Mouse (Mus musculus) embryonic facial prominence, embryonic 11.5 days (tissue): ENCODE measurements around the gene Ankrd44. TPM values are rescaled to one million over a fixed set of nuclear protein-coding genes. Genes with fewer than 3 reads are reported as not detected.

Experiments
- ATAC-seq: fragments of 200-750 bp; cut with Nextera tagmentation; replicated peaks from 2 replicates; pipeline ENCODE4 v1.8.0; 2017; ENCODE audit warnings: low read depth; ENCODE audit not compliant: insufficient number of reproducible peaks, low FRiP score, low TSS enrichment
- DNase-seq: peaks from one replicate; pipeline ENCODE4 v3.0.0-alpha.2; 2015; ENCODE audit warnings: low spot score
- H3K27ac ChIP-seq: fragments of 300-500 bp; sonication (generic); replicated peaks from 2 replicates; pipeline ENCODE4 v1.5.1; 2014; ENCODE audit warnings: mild to moderate bottlenecking, low read depth, low read length, control low read depth
- H3K27me3 ChIP-seq: fragments of 300-500 bp; sonication (generic); 2 replicates; pipeline ENCODE4 v1.6.1; 2014; ENCODE audit warnings: mild to moderate bottlenecking, low read length, moderate library complexity, mixed read lengths; ENCODE audit not compliant: control insufficient read depth, insufficient read depth
- H3K36me3 ChIP-seq: fragments of 300-500 bp; sonication (generic); replicated peaks from 2 replicates; pipeline ENCODE4 v1.6.1; 2014; ENCODE audit warnings: low read depth, mild to moderate bottlenecking, low read length, moderate library complexity, mixed read lengths; ENCODE audit not compliant: control insufficient read depth, insufficient read depth
- H3K4me1 ChIP-seq: fragments of 300-500 bp; sonication (generic); 2 replicates; pipeline ENCODE4 v1.6.1; 2014; ENCODE audit warnings: low read length, mixed read lengths; ENCODE audit not compliant: control insufficient read depth, insufficient read depth
- H3K4me2 ChIP-seq: fragments of 300-500 bp; sonication (generic); 2 replicates; pipeline ENCODE4 v1.6.1; 2014; ENCODE audit warnings: low read depth, mild to moderate bottlenecking, control low read depth, low read length, moderate library complexity
- H3K4me3 ChIP-seq: fragments of 300-500 bp; sonication (generic); 2 replicates; pipeline ENCODE4 v1.5.1; 2014; ENCODE audit warnings: low read depth, low read length, control low read depth
- H3K9ac ChIP-seq: fragments of 300-500 bp; sonication (generic); replicated peaks from 2 replicates; pipeline ENCODE4 v1.6.1; 2014; ENCODE audit warnings: mild to moderate bottlenecking, control low read depth, low read length
- H3K9me3 ChIP-seq: fragments of 300-500 bp; sonication (generic); replicated peaks from 2 replicates; pipeline ENCODE4 v1.6.1; 2016; ENCODE audit warnings: mild to moderate bottlenecking, low read length, inconsistent platforms, mixed read lengths; ENCODE audit not compliant: control insufficient read depth
- WGBS: fragments of 180-500 bp; shearing (Covaris S2); extraction: QIAGEN DNeasy Blood & Tissue Kit; methylation state at CpG from one replicate; pipeline ENCODE4 v1.1.7; 2014; 5-methylcytosine and 5-hydroxymethylcytosine counted together
- polyA plus RNA-seq: library from polyadenylated mRNA; unstranded; fragments of >200 nt; fragmentation: Nextera tagmentation; extraction: Ambion mirVana; gene quantifications from 2 replicates; pipeline ENCODE4 v1.2.1, GENCODE M21; 2014

Ankrd44 gene
- polyA plus RNA-seq, 1 experiment from 2014 or later, result 24.4 TPM

DNA sequence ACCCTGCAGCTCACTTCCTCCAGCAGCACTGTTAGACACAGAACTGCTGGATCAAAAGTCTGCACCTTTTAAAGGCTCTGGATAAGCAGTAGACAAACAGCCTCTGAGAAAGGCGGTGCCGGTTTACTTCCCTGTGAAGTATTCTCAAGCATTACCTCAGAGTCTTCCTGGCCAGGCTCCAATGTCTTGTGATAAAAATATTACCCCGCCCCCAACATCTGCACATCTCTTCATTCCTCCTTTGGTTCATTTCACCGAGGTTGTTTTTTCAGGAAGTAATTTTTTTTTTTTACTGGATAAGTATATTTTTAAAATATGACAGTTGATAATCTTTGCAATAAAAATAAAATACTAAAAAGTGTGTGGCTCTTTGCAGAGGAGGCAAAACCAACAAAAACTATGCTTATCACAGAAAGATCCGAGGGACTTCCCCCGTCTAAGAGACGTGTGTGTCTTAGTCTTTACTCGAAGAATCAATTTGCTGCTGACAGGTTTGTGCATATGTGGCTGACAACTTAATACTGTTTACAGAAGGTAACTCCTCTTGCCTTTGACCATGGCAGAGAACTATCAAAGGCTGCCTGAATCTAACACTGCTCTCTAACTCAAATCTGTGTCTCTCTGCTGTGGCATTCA is 178.3 kb downstream of the Ankrd44 start:
- DNase-seq (no peak), ATAC-seq (no peak)
- H3K36me3 ChIP-seq, result no peaks in the 10 kb centered on the region
- no peak overlapping the region for H3K27ac ChIP-seq
- H3K4me3 ChIP-seq, result no peak overlapping the region
- WGBS, result 70% methylated on average over 8 of the region's 8 CpGs
- H3K27me3 ChIP-seq, result no peaks in the 10 kb centered on the region
- H3K4me1 ChIP-seq, result no peaks in the 10 kb centered on the region
- H3K9ac ChIP-seq, result no peak overlapping the region
- H3K9me3 ChIP-seq, result no peaks in the 10 kb centered on the region
- no peak overlapping the region for H3K4me2 ChIP-seq

DNA sequence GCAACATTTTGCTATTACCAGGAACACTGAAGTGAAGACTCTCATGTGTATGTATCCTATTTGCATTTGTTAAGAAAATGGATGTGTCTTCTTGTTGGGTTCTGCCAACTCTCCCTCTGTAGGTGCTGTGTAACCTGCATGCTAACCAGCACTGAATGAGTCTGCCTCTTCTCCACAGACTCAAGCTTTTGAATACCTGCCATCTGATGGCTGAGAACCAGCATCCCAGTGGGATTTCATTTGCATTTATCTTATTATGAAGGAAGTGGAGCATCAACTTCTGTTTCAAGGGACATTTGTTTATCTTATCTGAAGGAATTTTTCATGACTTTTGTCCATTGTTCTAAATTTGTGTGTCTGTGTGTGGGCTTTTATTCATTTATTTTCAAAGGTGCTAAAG is 180.5 kb downstream of the Ankrd44 start:
- no peak for ATAC-seq
- no peak for DNase-seq
- H3K4me1 ChIP-seq, result no peaks in the 10 kb centered on the region
- H3K9me3 ChIP-seq, result no peaks in the 10 kb centered on the region
- no peaks in the 10 kb centered on the region for H3K36me3 ChIP-seq
- no peaks in the 10 kb centered on the region for H3K27me3 ChIP-seq
- no peak overlapping the region for H3K4me2 ChIP-seq
- H3K4me3 ChIP-seq, result no peak overlapping the region
- H3K27ac ChIP-seq, result no peak overlapping the region
- no peak overlapping the region for H3K9ac ChIP-seq

DNA sequence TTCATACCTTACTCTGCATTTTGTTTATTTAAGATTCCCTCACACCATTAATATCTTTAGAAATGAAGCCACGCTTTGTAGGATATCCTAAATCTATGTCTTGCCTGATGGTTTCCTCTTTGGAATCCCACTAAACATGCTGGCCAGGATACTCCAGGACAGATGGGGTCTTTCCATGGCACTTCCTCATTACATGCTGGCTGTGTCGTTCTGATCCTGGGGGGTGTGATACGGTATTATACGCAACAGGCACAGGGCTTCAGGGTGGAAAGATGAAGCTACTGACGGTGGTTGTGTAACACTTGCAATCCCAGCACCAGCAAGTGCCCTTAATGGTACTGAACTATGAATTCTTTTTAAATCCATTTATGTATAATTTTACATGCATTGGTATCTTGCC is 182.0 kb downstream of the Ankrd44 start:
- DNase-seq (no peak), ATAC-seq (no peak)
- H3K4me3 ChIP-seq, result no peak overlapping the region
- no peak overlapping the region for H3K4me2 ChIP-seq
- no peak overlapping the region for H3K9ac ChIP-seq
- H3K4me1 ChIP-seq, result no peaks in the 10 kb centered on the region
- H3K27ac ChIP-seq, result no peak overlapping the region
- H3K9me3 ChIP-seq, result no peaks in the 10 kb centered on the region
- H3K27me3 ChIP-seq, result no peaks in the 10 kb centered on the region
- H3K36me3 ChIP-seq, result no peaks in the 10 kb centered on the region
- 91% methylated on average over 5 of the region's 5 CpGs for WGBS

GRCm38 (mm10) chr1:54743072-54743471 is 183.1 kb downstream of the Ankrd44 start:
- WGBS, result 82% methylated on average over 8 of the region's 8 CpGs
- DNase-seq, result no peak
- Histone ChIP-seq H3K27ac (no peak overlapping the region), H3K9ac (no peak overlapping the region), H3K4me3 (no peak overlapping the region), H3K36me3 (no peaks in the 10 kb centered on the region), H3K4me2 (no peak overlapping the region), H3K27me3 (no peaks in the 10 kb centered on the region), H3K9me3 (no peaks in the 10 kb centered on the region), H3K4me1 (no peaks in the 10 kb centered on the region)
- ATAC-seq, result no peak

DNA sequence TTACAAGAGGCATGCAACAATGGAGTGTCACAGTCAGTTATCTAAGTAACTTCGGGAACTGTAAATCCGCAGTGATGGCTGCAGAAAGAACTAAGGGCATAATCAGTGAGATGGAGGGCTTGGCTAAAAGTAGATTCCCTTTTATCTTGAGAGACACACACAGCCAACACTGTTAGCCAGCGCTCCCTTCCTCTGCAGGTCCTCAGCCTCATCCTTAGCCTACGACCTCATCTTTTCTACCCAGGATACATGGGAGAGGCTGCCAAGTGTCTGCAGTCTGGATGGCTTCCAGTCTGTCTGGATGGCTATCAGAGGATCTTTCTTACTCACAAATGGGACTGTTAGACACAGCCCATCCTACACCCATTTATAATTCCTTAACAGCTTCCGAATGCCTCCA is 185.3 kb downstream of the Ankrd44 start:
- no peak overlapping the region for H3K9ac ChIP-seq
- H3K4me3 ChIP-seq, result no peak overlapping the region
- H3K27me3 ChIP-seq, result no peaks in the 10 kb centered on the region
- no peaks in the 10 kb centered on the region; the same call in 1 of the 2 replicates for H3K36me3 ChIP-seq
- H3K4me1 ChIP-seq, result no peaks in the 10 kb centered on the region
- H3K9me3 ChIP-seq, result no peaks in the 10 kb centered on the region
- H3K27ac ChIP-seq, result no peak overlapping the region
- 87% methylated on average over 5 of the region's 5 CpGs for WGBS
- H3K4me2 ChIP-seq, result no peak overlapping the region
- DNase-seq, result no peak
- ATAC-seq, result no peak

GRCm38 (mm10) chr1:54737472-54737871 is 188.7 kb downstream of the Ankrd44 start:
- DNase-seq, result no peak
- H3K4me1 ChIP-seq, result no peaks in the 10 kb centered on the region
- no peak for ATAC-seq
- no peak overlapping the region for H3K9ac ChIP-seq
- no peaks in the 10 kb centered on the region for H3K9me3 ChIP-seq
- no peak overlapping the region for H3K4me3 ChIP-seq
- H3K27ac ChIP-seq, result no peak overlapping the region
- no peaks in the 10 kb centered on the region; the same call in 1 of the 2 replicates for H3K36me3 ChIP-seq
- 82% methylated on average over 3 of the region's 3 CpGs for WGBS
- no peaks in the 10 kb centered on the region for H3K27me3 ChIP-seq
- H3K4me2 ChIP-seq, result no peak overlapping the region

GRCm38 (mm10) chr1:54734917-54735664 is 191.1 kb downstream of the Ankrd44 start:
- Histone ChIP-seq H3K4me1 (no peaks in the 10 kb centered on the region), H3K4me3 (no peak overlapping the region), H3K9me3 (no peaks in the 10 kb centered on the region), H3K4me2 (no peak overlapping the region), H3K27me3 (no peaks in the 10 kb centered on the region), H3K9ac (no peak overlapping the region), H3K27ac (no peak overlapping the region), H3K36me3 (no peaks in the 10 kb centered on the region; the same call in 1 of the 2 replicates)
- peak; percentile 21 for DNase-seq
- WGBS, result 68% methylated on average over 17 of the region's 17 CpGs
- no peak for ATAC-seq

GRCm38 (mm10) chr1:54729316-54729715 is 196.9 kb downstream of the Ankrd44 start:
- WGBS, result 91% methylated on average over 5 of the region's 5 CpGs
- H3K4me3 ChIP-seq, result no peak overlapping the region
- no peak overlapping the region for H3K9ac ChIP-seq

More at GRCm38 (mm10) chr1:54729316-54729715, 196.9 kb downstream of the Ankrd44 start:
- Histone ChIP-seq H3K27ac (no peak overlapping the region), H3K9me3 (no peaks in the 10 kb centered on the region), H3K27me3 (no peaks in the 10 kb centered on the region), H3K36me3 (no peaks in the 10 kb centered on the region), H3K4me2 (no peak overlapping the region), H3K4me1 (no peaks in the 10 kb centered on the region)
- ATAC-seq, result no peak
- DNase-seq, result no peak
